Mouse (Mus musculus) lung, postnatal 0 days (tissue): ENCODE measurements at regions not wholly inside any gene's neighbourhood (a gene's known extent, or its start where the extent isn't known, plus 50 kb on each side); places are given as distances from the start of the nearest gene placed in this dataset.
A peak's percentile ranks its signal among the peaks of the same experiment; 100 is the strongest.

Source experiments
- ATAC-seq: fragments of 200-750 bp; cut with Nextera tagmentation; 2 replicates; pipeline ENCODE4 v1.8.0; 2017; ENCODE audit warnings: moderate library complexity
- DNase-seq: peaks from one replicate; pipeline ENCODE4 v3.0.0-alpha.2; 2016; ENCODE audit warnings: low spot score
- H3K27ac ChIP-seq: fragments of 300-500 bp; sonication (generic); 2 replicates; pipeline ENCODE4 v1.5.1; 2014; ENCODE audit warnings: antibody characterized with exemption, mild to moderate bottlenecking, low read length, mixed read lengths
- H3K27me3 ChIP-seq: fragments of 300-500 bp; sonication (generic); replicated peaks from 2 replicates; pipeline ENCODE4 v1.6.1; 2014; ENCODE audit warnings: low read length, mixed read lengths; ENCODE audit not compliant: insufficient read depth
- H3K36me3 ChIP-seq: fragments of 300-500 bp; sonication (generic); 2 replicates; pipeline ENCODE4 v1.6.1; 2014; ENCODE audit warnings: low read length, mixed read lengths; ENCODE audit not compliant: insufficient read depth
- H3K4me1 ChIP-seq: fragments of 300-500 bp; sonication (generic); 2 replicates; pipeline ENCODE4 v1.6.1; 2014; ENCODE audit warnings: antibody characterized with exemption, low read depth, low read length, mixed read lengths; ENCODE audit not compliant: insufficient read depth
- H3K4me2 ChIP-seq: fragments of 300-500 bp; sonication (generic); replicated peaks from 2 replicates; pipeline ENCODE4 v1.6.1; 2014; ENCODE audit warnings: low read depth, mild to moderate bottlenecking, low read length, moderate library complexity, mixed read lengths
- H3K4me3 ChIP-seq: fragments of 300-500 bp; sonication (generic); 2 replicates; pipeline ENCODE4 v1.5.1; 2014; ENCODE audit warnings: low read depth, low read length
- H3K9ac ChIP-seq: fragments of 300-500 bp; sonication (generic); replicated peaks from 2 replicates; pipeline ENCODE4 v1.6.1; 2014; ENCODE audit warnings: low read depth, mild to moderate bottlenecking
- H3K9me3 ChIP-seq: fragments of 300-500 bp; sonication (generic); 2 replicates; pipeline ENCODE4 v1.6.1; 2016; ENCODE audit warnings: low read length, mixed read lengths
- CTCF ChIP-seq: IDR thresholded peaks from 2 replicates; pipeline ENCODE4 v1.5.1; 2016; ENCODE audit warnings: antibody characterized with exemption, mild to moderate bottlenecking
- EP300 ChIP-seq: IDR thresholded peaks from 2 replicates; pipeline ENCODE4 v1.6.1; 2016; ENCODE audit warnings: antibody characterized with exemption, mild to moderate bottlenecking, control low read depth
- WGBS: fragments of 180-500 bp; shearing (Covaris S2); extraction: QIAGEN DNeasy Blood & Tissue Kit; methylation state at CpG from one replicate; pipeline ENCODE4 v1.1.7; 2014; 5-methylcytosine and 5-hydroxymethylcytosine counted together

DNA sequence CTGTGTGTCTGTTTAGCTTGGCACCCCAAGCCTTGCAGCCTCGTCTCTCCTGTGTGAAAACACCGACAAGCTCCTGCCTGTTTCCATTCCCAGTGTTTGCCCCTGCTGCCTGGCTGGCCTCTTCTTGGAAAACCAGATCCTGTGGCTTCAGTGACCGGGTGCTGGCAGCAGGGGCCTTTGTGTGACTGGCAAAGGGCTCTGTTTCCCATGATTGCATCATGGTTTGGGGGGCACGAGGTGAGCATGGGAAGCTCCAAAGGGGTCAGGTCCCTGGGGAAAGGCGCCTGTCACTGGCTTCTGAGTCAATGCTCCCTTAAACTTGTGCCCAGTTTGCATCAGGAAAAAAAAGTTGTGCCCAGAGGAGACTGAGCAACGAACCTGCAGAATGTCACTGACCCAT, 175.3 kb downstream of the Gadd45g start:
- TF ChIP-seq CTCF (no peak), EP300 (no peak)
- Histone ChIP-seq H3K9ac (no peak overlapping the region), H3K4me2 (no peak overlapping the region), H3K4me3 (no peak overlapping the region), H3K36me3 (no peaks in the 10 kb centered on the region), H3K27ac (no peak overlapping the region), H3K27me3 (no peaks in the 10 kb centered on the region), H3K9me3 (no peaks in the 10 kb centered on the region), H3K4me1 (peaks cover 21% of the 10 kb centered on the region)
- WGBS: 52% methylated on average over 6 of the region's 6 CpGs
- DNase-seq (no peak), ATAC-seq (no peak)

GRCm38 (mm10) chr13:52022529-52022928, 176.1 kb downstream of the Gadd45g start:
- ATAC-seq (no peak), DNase-seq (no peak)
- peaks cover 21% of the 10 kb centered on the region for H3K4me1 ChIP-seq
- no peak overlapping the region for H3K4me3 ChIP-seq
- H3K27ac ChIP-seq: no peak overlapping the region
- TF ChIP-seq CTCF: no peak
- no peak for TF ChIP-seq EP300
- H3K27me3 ChIP-seq: no peaks in the 10 kb centered on the region
- WGBS: 92% methylated on average over 4 of the region's 4 CpGs
- H3K36me3 ChIP-seq: no peaks in the 10 kb centered on the region
- no peaks in the 10 kb centered on the region for H3K9me3 ChIP-seq
- H3K9ac ChIP-seq: no peak overlapping the region
- no peak overlapping the region for H3K4me2 ChIP-seq

DNA sequence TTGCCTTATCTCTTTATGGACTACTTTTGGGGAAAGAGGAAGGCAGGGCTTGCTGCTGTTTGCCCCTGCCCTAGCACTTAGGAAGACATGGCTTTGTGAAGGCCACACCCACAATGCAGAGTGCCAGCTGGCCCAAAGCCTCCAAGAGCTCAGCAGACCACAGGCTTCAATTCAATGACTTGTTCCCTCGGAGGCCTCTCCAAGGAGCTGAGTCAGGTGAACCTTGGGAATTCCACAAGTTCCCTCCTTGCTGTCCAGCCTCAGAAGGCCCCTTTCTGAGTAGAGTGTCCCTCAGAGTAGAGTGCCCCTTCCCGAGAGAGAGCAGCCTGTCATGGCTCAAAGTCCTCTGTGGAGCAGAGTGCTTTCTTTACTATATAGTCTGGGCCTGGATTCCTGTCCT, 177.9 kb downstream of the Gadd45g start:
- H3K9me3 ChIP-seq: no peaks in the 10 kb centered on the region
- H3K36me3 ChIP-seq: no peaks in the 10 kb centered on the region
- DNase-seq: peak; percentile 88
- no peak overlapping the region for H3K4me3 ChIP-seq
- H3K9ac ChIP-seq: no peak overlapping the region
- no peak for TF ChIP-seq CTCF
- TF ChIP-seq EP300: no peak
- 10% methylated on average over 2 of the region's 2 CpGs for WGBS
- no peak overlapping the region for H3K4me2 ChIP-seq
- peak overlapping the region; percentile 63 for H3K27ac ChIP-seq
- ATAC-seq: peak; percentile 73
- H3K27me3 ChIP-seq: no peaks in the 10 kb centered on the region
- peaks cover 21% of the 10 kb centered on the region for H3K4me1 ChIP-seq

- ATAC-seq: peak; percentile 84
Observed at GRCm38 (mm10) chr13:52024832-52025481, 178.5 kb downstream of the Gadd45g start.

DNA sequence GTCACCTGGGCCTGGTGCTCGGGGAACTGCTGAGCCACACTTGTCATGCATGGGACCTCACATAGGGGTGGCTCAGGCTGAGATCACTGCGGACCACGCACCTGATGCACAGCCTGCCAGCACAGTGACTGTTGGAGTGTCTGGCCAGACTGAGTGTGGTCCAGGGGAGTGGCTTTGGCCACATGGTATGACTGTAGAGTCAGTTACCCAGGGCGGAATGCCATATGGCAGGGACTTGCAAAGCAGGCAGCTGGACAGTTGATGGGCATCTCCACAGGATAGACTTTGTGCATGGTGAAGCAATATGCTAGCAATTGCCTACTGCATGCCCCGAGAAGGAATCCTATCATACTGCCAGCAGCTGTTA, 179.0 kb downstream of the Gadd45g start:
- no peak overlapping the region for H3K4me2 ChIP-seq
- no peaks in the 10 kb centered on the region for H3K9me3 ChIP-seq
- DNase-seq: peak; percentile 20
- H3K9ac ChIP-seq: no peak overlapping the region
- WGBS: 71% methylated on average over 5 of the region's 5 CpGs
- H3K27me3 ChIP-seq: no peaks in the 10 kb centered on the region
- peak overlapping the region; percentile 63; the same call in 1 of the 2 replicates for H3K27ac ChIP-seq
- no peaks in the 10 kb centered on the region for H3K36me3 ChIP-seq
- no peak for TF ChIP-seq CTCF
- ATAC-seq: no peak
- no peak overlapping the region for H3K4me3 ChIP-seq
- H3K4me1 ChIP-seq: peaks cover 21% of the 10 kb centered on the region

More at GRCm38 (mm10) chr13:52024832-52025481, 178.5 kb downstream of the Gadd45g start:
- Histone ChIP-seq H3K4me3 (no peak overlapping the region), H3K27ac (peak overlapping the region; percentile 63), H3K9ac (no peak overlapping the region), H3K4me1 (peaks cover 21% of the 10 kb centered on the region), H3K36me3 (no peaks in the 10 kb centered on the region), H3K9me3 (no peaks in the 10 kb centered on the region), H3K4me2 (no peak overlapping the region), H3K27me3 (no peaks in the 10 kb centered on the region)
- DNase-seq: peak; percentile 81
- WGBS: 12% methylated on average over 18 of the region's 18 CpGs
- TF ChIP-seq CTCF (peak; percentile 6; the same call in 1 of the 2 replicates), EP300 (peak; percentile 67; the same call in 1 of the 2 replicates)

DNA sequence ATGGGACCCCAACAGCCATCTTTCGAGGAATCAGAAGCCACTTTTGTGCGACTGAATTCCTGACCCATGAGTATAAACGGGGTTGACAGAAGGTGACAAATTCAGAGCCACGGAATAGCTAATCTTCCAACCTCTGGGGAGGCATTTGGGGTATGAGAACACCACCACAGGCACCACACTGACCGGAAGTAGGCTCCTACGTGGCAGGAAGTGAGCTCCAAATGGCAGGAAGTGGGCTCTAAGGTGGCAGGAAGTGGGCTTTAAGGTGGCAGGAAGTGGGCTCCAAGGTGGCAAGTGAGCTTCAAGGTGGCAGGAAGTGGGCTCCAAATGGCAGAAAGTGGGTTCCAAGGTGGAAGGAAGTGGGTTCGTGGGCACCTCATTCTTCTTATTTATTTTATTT, 179.8 kb downstream of the Gadd45g start:
- ATAC-seq (no peak), DNase-seq (no peak)
- WGBS: 69% methylated on average over 7 of the region's 7 CpGs
- Histone ChIP-seq H3K4me2 (no peak overlapping the region), H3K4me1 (peaks cover 21% of the 10 kb centered on the region), H3K9me3 (no peaks in the 10 kb centered on the region), H3K36me3 (no peaks in the 10 kb centered on the region), H3K27ac (no peak overlapping the region), H3K4me3 (no peak overlapping the region), H3K9ac (no peak overlapping the region), H3K27me3 (no peaks in the 10 kb centered on the region)
- TF ChIP-seq CTCF (no peak), EP300 (no peak)
